Mouse (Mus musculus) ES-CJ7 (cell line): ENCODE measurements around the gene Speg.
A peak's percentile ranks its signal among the peaks of the same experiment; 100 is the strongest.

ENCODE experiments used
- DNase-seq: peaks from one replicate; pipeline ENCODE4 v3.0.0; 2011; ENCODE audit warnings: low read depth, low spot score

Speg gene

DNA sequence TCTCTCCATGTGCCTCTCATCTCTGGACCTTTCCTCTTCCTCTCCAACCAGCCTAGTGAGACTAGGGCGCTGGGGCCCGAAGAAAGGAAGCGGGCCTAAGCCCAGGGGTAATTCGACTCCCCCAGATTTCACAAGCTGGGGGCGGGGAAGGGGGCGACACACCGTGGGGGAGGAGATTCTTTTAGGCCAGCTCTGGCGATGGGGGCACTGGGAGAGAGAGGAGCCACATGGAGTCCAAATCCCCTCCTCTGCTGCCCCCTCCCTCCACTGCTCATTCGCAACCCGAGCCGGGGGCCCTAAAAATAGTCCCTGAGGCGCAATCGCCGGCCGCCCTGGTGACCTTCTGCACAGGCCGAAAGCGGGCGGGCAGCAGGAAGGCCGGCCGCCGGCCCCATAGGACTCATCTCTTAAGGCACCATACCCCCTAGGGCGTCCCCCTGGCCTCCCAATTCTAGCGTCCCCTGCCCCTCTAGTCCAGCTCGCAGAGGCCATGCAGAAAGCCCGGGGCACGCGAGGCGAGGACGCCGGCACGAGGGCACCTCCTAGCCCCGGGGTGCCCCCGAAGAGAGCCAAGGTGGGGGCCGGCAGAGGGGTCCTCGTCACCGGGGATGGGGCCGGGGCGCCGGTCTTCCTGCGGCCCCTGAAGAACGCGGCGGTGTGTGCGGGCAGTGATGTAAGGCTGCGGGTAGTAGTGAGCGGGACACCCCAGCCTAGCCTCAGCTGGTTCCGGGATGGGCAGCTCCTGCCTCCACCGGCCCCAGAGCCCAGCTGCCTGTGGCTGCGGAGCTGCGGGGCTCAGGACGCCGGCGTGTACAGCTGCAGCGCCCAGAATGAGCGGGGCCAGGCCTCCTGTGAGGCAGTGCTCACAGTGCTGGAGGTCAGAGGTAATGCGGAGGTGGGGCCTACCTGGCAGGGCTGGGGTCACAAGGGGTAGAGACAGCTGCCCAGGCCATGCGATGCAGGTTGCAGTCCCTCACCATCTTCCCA lies at the start of gene Speg:
TSS of gene Speg (plus strand) at position 348 of the 987 bp plus-strand sequence.
- DNase-seq = no peak

- peak; percentile 47 for DNase-seq
Measured at GRCm38 (mm10) chr1:75327461-75327860, 47.6 kb upstream of the Speg start.

DNA sequence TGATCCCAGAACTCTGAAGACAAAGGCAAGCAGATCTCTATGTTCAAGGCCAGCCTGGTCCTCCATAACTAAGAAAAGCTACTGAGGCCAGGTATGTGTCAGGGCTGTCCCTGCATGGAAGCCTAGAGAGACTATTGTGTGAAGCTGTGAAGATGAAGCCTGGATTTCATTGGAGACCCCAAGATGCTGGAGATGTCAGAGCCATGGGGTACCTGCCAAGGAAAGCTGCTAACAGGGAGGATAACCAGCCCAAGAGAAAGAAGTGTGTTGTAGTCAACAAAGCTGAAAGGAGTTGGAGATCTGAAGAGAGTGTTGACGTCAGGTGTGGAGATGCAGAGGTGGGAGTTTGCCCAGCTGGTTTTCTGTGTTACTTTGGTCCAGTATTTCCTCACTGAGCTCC lies 43.8 kb upstream of the Speg start:
- DNase-seq = no peak

- peak; percentile 46 for DNase-seq
Measured at GRCm38 (mm10) chr1:75336461-75336860, 38.6 kb upstream of the Speg start.

DNA sequence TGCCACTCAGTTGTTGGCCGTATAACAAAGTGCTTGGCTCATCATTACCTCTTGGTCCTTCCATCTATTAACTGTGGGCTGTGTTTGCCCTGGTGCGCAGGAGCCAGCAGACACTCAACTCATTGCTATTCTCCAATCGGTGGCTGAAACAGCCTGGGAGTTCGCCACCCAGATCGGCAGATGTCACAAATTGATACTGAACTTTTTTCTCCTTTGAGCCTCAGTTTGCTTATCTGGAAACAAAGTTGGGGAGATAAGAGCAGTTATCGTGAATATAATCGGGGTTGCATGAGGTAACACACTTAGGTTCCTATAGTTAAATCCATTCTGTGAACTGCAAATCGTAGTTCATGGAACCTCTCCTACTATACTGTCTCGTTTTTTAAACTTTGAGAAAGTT lies 38.0 kb upstream of the Speg start:
- no peak for DNase-seq

DNA sequence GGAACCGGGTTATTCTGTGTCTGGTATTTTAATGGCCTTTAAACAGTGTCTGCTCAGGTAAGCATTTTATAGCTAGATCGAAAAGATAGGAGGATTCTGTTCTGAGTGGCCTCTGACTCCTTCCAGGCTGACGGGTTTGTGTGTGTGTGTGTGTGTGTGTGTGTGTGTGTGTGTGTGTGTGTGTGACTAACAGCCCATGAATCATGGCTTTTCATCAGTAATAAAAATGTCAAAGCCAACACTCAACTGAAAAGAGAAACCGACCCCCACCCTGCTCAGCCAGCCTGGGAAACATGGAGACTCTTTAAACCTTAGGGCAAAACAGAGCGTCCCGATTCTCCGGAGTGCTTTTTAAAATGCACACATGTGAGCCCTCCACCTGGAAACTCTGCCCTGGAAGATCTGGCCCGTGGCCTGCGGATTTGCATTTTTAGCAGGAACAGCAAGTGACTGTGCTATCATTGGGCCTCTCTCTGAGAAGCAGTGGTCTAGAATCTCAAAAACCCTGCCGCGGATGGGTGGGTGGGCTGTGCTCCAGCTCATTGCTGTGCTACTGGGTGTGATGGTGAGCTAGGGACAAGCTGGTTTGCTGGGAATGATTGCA lies 36.9 kb upstream of the Speg start:
- DNase-seq = no peak

DNA sequence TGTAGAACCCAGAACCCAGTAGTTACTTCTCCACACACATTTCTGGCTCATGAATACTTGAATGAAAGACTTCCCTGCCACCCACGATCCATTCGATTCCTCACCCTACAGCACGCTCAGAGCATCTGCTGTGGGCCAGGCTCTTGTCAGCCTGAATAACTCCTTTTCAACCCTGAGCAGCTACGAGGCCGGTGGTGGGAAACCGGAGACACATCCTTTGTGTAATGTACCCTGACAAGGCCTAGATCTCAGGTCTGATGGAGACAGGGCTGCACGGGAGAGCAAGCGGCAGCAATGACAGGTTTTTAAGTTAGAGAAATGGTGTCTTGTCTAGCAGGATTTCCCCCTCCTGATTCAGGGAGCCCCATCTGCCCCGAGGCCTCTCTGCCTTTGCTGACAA lies 35.8 kb upstream of the Speg start:
- no peak for DNase-seq

DNA sequence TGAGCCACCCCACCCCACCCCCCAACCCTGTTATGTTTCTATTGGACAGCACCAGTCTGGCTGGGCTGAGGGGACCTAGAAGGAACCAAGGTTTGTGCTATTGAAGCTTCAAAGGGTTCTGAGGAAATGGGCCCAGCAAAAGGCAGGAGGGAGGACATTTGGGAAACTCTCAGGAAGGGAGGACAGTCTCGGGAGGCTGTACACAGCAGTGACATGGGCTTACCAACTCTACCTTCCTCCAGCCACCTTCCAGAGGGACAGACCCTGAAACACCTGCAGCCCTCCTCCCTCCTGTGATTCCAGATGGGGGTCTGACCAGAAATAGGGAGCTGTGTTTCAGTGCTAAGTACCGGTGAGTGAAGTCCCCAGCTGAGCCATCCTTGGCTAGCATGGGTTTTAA lies 34.6 kb upstream of the Speg start:
- no peak for DNase-seq

- peak; percentile 87 for DNase-seq
Measured at GRCm38 (mm10) chr1:75342874-75343416, 32.2 kb upstream of the Speg start.

DNA sequence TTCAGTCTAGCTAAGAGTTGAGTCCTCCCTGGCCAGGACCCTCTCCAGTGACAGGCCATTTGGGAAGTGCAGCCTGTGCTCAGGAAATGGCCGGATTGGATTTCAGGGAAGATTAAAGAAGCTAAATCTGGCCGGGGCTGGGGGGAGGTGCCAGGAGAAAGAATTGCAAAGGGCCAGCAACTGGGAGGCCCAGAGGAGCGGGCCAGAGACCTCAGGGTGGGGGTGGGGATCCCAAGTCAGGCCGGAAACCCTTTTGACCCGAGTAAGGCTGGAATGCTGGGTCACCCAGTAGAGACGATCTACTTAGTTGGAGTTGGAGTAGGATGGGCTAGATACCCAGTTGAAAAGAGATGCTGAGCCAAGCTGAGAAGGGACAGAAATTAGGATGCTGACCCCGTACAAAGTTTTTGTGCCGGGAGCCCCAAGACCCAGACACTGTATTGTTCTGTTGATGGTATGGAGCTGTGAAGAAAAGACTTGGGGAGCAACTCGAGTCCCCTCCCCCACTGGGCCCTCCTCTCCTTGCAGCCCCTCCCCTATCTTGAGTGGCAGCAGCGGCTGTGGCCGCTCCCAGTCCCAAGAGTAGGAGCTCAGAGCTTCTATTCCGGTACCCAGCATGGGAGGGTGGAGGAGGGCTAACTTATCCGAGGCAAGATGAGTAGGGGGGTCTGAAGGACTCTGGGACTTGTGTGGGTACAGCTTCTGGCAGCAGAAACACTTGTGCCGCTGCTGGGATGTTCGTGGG lies 30.6 kb upstream of the Speg start:
- DNase-seq = peak; percentile 90

GRCm38 (mm10) chr1:75345036-75345935 lies 29.8 kb upstream of the Speg start:
- DNase-seq = peak; percentile 77

DNA sequence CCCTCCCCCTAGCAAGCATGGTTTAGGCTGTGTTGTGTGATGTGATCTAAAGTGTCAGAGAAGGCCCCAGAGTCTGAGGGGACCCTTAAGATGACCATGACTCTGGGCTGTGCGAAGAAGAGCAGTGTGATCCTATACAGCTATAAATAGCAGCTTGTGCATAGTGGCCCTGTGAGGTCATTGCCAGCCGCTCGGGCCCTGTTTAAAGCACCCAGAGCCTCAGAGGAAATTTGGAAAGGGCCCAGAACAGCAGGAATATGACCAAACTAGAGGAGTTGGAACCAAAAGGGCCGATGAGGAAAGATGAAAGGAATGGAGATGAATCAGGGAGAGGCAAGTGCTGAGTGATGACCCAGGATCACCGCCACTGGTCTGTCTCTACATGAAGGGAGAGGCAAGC lies 27.8 kb upstream of the Speg start:
- no peak for DNase-seq

GRCm38 (mm10) chr1:75349275-75349674 lies 25.8 kb upstream of the Speg start:
- no peak for DNase-seq

- no peak for DNase-seq
Measured at GRCm38 (mm10) chr1:75357261-75357660, 17.8 kb upstream of the Speg start.

GRCm38 (mm10) chr1:75358009-75358408 lies 17.1 kb upstream of the Speg start:
- DNase-seq = no peak

- no peak for DNase-seq
Measured at GRCm38 (mm10) chr1:75359346-75359745, 15.8 kb upstream of the Speg start.

DNA sequence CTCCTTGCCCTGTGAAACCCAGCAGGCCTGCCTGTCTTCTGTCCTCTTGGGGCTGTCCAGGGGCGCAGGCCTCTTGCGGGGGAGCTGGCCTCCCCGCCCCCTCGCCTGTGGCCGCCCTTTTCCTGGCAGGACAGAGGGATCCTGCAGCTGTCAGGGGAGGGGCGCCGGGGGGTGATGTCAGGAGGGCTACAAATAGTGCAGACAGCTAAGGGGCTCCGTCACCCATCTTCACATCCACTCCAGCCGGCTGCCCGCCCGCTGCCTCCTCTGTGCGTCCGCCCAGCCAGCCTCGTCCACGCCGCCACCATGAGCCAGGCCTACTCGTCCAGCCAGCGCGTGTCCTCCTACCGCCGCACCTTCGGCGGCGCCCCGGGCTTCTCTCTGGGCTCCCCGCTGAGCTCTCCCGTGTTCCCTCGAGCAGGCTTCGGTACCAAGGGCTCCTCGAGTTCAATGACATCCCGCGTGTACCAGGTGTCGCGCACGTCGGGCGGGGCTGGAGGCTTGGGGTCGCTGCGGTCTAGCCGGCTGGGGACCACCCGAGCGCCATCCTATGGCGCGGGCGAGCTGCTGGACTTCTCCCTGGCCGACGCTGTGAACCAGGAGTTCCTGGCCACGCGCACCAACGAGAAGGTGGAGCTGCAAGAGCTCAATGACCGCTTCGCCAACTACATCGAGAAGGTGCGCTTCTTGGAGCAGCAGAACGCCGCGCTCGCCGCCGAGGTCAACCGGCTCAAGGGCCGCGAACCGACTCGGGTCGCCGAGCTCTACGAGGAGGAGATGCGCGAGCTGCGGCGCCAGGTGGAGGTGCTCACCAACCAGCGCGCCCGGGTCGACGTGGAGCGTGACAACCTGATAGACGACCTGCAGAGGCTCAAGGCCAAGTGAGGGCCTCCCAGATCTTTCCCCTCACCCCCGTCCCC lies 14.7 kb upstream of the Speg start, which contains the start of gene Des:
TSS of gene Des (plus strand) at position 218 of the 920 bp plus-strand sequence.
- DNase-seq = peak; percentile 41

- no peak for DNase-seq
Measured at GRCm38 (mm10) chr1:75361123-75361522, 14.0 kb upstream of the Speg start.

DNA sequence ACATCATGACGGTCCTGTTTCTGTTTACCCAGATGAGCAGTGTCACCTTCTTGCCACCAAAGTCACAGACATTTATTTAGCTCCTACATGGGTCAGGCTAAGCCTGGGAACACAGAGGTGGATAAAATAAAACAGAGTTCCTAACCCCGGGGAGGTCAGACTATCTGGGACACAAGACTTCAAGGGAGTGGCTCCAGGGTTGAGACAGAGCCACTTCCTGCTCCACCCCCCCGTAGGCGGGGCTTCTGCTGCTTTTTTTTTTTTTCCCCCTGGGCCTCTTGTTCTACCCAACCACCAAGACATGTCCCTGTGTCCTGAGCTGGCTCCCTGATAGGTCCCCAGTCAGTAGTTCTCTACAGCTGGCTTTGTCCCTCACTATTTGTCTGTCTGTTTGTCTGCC lies 13.3 kb upstream of the Speg start:
- peak; percentile 84 for DNase-seq

DNA sequence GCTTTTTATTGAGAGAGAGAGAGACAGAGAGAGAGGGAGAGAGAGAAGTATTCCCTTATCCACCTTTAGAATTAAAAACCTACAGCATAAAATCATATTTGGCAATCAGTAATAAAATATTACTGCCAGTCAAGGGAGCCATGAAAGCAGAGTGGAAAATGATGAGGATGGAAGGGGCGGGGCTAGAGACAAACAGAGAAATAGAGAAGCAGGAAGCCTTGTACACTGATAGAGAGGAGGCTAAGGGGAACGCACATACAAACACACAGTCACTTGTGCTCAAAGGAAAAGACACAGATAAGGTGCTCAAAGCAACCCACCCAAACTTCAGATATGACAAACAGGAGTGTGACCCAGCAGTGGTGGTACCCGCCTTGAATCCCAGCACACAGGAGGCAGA lies 11.2 kb upstream of the Speg start:
- DNase-seq = no peak
